Mouse (Mus musculus) heart, embryonic 10.5 days (tissue): ENCODE data around the gene Cfc1. TPM values are rescaled to one million over a fixed set of nuclear protein-coding genes. Genes with fewer than 3 reads are reported as not detected.
"Not testable (repeated sequence)": the region's sequence is repeated elsewhere in the genome, so short reads cannot be mapped to it uniquely, and the experiment has no call there.

Experiments used
- DNase-seq: peaks from one replicate; pipeline ENCODE4 v3.0.0-alpha.2; 2017; ENCODE audit warnings: low spot score
- H3K27ac ChIP-seq: fragments of 300-500 bp; sonication (generic); 2 replicates; pipeline ENCODE4 v1.5.1; 2016; ENCODE audit warnings: mild to moderate bottlenecking
- H3K27me3 ChIP-seq: fragments of 300-500 bp; sonication (generic); 2 replicates; pipeline ENCODE4 v1.6.1; 2016; ENCODE audit warnings: mild to moderate bottlenecking; ENCODE audit not compliant: poor library complexity, insufficient read depth, severe bottlenecking
- H3K36me3 ChIP-seq: fragments of 300-500 bp; sonication (generic); 2 replicates; pipeline ENCODE4 v1.6.1; 2016; ENCODE audit warnings: mild to moderate bottlenecking, moderate library complexity
- H3K4me1 ChIP-seq: fragments of 300-500 bp; sonication (generic); 2 replicates; pipeline ENCODE4 v1.6.1; 2016; ENCODE audit warnings: mild to moderate bottlenecking
- H3K4me3 ChIP-seq: fragments of 300-500 bp; sonication (generic); 2 replicates; pipeline ENCODE4 v1.5.1; 2016; ENCODE audit warnings: mild to moderate bottlenecking, moderate library complexity
- H3K9me3 ChIP-seq: fragments of 300-500 bp; sonication (generic); 2 replicates; pipeline ENCODE4 v1.6.1; 2016; ENCODE audit warnings: mild to moderate bottlenecking, moderate library complexity
- WGBS: fragments of 180-500 bp; shearing (Covaris S2); methylation state at CpG from one replicate; pipeline ENCODE4 v1.1.7; 2016; 5-methylcytosine and 5-hydroxymethylcytosine counted together
- polyA plus RNA-seq: library from polyadenylated mRNA; unstranded; fragments of >200 nt; fragmentation: Nextera tagmentation; extraction: Ambion mirVana; gene quantifications from 2 replicates; pipeline ENCODE4 v1.2.1, GENCODE M21; 2016

The Cfc1 gene
- polyA plus RNA-seq, 1 experiment from 2014 or later: 2.0 TPM

DNA sequence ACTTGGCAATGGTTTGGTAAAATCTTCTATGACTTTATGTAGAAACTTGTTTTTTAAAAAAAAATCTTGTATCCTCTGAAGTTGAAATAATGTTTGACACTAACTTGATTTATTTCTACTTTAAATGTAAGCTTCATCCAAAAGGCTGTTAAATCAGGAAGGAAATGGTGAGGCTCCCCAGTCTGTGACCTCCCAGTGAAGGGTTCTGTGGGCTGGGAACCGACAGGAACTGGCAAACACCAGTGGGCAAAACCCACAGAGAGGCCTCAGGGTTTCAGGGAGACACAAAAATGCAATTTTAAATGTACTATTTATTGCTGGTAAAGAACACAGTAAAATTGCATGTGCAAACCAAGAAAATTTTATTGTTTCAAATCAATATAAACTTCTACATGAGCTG lies 17.7 kb upstream of the Cfc1 start:
- H3K4me3 ChIP-seq, H3K27ac ChIP-seq, DNase-seq, H3K36me3 ChIP-seq, H3K9me3 ChIP-seq, H3K27me3 ChIP-seq: not testable (repeated sequence)
- WGBS: 41% methylated on average over 1 of the region's 1 CpGs
- H3K4me1 ChIP-seq: peaks cover 36% of the 10 kb centered on the region

DNA sequence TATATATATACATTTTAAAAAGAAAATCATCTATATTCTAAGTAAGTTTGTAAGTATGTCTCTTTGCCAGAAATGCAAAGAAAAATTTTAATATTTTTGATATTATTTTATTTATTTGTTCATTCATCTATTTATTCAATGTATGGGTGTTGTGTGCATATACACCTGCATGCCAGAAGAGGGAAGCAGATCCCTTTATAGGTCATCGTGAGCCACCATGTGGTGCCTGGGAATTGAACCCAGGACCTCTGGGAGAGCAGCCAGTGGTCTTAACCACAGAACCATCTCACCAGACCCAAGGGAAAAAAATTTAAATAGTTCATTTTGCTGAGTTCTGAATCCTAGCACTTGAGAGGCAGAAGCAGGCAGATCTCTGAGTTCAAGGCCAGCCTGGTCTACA lies 17.2 kb upstream of the Cfc1 start:
- no peak overlapping the region for H3K4me3 ChIP-seq
- WGBS: 70% methylated on average over 1 of the region's 1 CpGs
- H3K36me3 ChIP-seq: no peaks in the 10 kb centered on the region
- no peak overlapping the region for H3K27ac ChIP-seq
- no peaks in the 10 kb centered on the region for H3K27me3 ChIP-seq
- H3K4me1 ChIP-seq: peaks cover 41% of the 10 kb centered on the region
- H3K9me3 ChIP-seq: no peaks in the 10 kb centered on the region
- DNase-seq: no peak

DNA sequence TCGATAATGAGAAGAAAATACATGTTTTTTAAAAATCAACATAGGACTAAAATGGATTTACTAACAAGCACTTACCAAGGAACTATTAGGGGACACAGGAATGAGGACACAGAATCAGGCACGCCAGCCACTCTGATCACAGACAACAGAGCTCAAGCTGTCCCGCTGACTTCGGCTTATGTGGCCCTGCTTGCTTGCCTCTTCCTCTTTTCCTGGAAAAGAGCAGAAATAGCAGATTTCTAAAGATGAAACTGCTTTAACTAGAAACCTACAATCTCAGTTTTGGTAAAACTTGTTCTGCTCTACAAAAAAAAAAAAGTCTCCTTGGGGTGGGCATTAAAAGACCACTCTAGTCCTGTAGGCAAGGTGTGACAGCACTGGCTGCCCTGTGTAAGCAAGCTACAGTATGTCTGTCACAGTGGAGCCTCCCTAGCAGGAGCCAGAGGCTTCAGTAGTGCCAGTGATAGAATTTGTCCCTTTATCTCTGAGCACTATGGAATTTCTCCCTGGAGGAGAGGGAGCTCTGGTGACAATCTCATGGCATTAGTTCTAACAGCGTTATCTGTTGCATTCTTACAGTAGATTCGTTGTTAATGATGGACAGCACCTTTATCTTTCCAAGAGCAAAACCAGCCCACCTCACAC lies 13.1 kb upstream of the Cfc1 start:
- WGBS: 24% methylated on average over 6 of the region's 6 CpGs
- peaks cover 36% of the 10 kb centered on the region for H3K4me1 ChIP-seq
- H3K9me3 ChIP-seq: no peaks in the 10 kb centered on the region
- H3K27ac ChIP-seq: 0 out of 2 replicates have a peak overlapping the region, but pooled peaks have one; percentile 72
- H3K36me3 ChIP-seq: no peaks in the 10 kb centered on the region
- H3K27me3 ChIP-seq: no peaks in the 10 kb centered on the region
- no peak for DNase-seq
- H3K4me3 ChIP-seq: no peak overlapping the region

DNA sequence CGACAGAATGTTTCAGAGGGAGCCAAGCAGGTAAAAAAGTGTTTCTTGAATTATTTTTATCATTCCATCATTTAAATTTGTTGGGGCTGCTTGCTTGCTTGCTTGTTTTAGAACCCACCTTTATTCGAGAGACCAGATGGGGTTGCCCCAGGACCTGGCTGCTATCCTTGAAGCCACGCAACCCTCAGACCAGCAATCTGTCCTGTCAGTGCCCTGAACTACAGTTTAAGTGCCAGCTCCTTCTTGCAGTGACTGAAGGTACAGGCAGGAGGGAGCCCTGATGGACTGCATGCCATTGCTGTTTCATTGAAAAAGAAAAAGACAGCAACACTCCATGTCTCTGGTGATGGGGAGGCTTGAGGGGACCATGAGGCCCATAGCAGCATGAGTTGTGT lies 12.6 kb upstream of the Cfc1 start:
- H3K4me1 ChIP-seq: peaks cover 36% of the 10 kb centered on the region
- H3K4me3 ChIP-seq: no peak overlapping the region
- no peaks in the 10 kb centered on the region for H3K27me3 ChIP-seq
- no peak for DNase-seq
- H3K27ac ChIP-seq: 0 out of 2 replicates have a peak overlapping the region, but pooled peaks have one; percentile 31
- 16% methylated on average over 3 of the region's 3 CpGs for WGBS
- H3K9me3 ChIP-seq: no peaks in the 10 kb centered on the region
- H3K36me3 ChIP-seq: no peaks in the 10 kb centered on the region

DNA sequence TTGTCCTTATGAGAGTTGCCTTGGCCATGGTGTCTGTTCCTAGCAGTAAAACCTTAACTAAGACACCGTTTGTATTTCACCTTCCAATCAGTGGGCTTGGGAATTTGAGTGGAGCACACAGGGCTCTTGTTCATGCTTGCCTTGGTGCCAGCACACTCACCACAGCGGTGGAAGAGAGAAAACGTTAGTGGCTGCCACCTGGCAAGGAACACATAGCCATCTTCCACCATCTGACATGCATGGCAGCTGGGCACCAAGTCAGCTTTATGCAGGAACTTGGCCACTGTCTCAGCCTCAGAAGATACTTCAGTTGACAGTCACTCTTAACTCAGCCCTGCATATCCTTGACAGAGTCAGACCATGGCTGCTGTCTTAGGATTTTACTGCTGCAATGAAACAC lies 11.8 kb upstream of the Cfc1 start:
- 80% methylated on average over 3 of the region's 3 CpGs for WGBS
- Histone ChIP-seq H3K36me3 (no peaks in the 10 kb centered on the region), H3K9me3 (no peaks in the 10 kb centered on the region), H3K4me1 (peaks cover 36% of the 10 kb centered on the region), H3K27me3 (no peaks in the 10 kb centered on the region), H3K4me3 (no peak overlapping the region), H3K27ac (no peak overlapping the region)
- no peak for DNase-seq

DNA sequence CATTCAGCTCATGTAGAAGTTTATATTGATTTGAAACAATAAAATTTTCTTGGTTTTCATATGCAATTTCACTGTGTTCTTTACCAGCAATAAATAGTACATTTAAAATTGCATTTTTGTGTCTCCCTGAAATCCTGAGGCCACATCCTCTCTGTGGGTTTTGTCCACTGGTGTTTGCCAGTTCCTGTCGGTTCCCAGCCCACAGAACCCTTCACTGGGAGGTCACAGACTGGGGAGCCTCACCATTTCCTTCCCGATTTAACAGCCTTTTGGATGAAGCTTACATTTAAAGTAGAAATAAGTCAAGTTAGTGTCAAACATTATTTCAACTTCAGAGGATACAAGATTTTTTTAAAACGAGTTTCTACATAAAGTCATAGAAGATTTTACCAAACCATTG lies 874 bp upstream of the Cfc1 start:
- not testable (repeated sequence) for H3K36me3 ChIP-seq, DNase-seq, H3K4me3 ChIP-seq, H3K9me3 ChIP-seq, H3K27ac ChIP-seq
- peaks cover 23% of the 10 kb centered on the region for H3K4me1 ChIP-seq
- H3K27me3 ChIP-seq: peaks cover 31% of the 10 kb centered on the region
- WGBS: 27% methylated on average over 3 of the region's 3 CpGs

DNA sequence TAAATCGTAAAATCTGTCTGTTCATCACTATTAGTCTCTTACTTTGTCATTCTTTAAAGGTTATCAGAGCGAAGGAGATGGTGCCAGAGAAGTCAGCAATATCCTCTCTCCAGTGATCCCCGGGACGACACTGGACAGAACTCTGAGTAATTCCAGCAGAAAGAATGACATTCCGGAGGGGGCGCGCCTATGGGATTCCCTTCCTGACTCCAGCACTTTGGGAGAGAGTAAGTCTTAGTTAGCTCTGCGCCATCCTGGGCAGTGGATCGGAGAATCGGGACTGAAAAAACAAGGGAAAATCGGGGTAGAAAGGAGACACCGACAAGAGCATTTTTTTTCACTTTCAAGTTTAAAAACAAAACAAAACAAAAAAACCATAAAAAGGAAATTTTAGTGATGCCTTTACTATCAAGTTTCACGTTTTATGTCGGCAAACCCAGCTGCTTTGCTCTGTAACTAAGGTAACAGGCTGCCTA lies 881 bp downstream of the Cfc1 start:
- Histone ChIP-seq H3K9me3 (no peaks in the 10 kb centered on the region), H3K27me3 (peaks cover 31% of the 10 kb centered on the region), H3K4me1 (peaks cover 18% of the 10 kb centered on the region), H3K27ac (no peak overlapping the region), H3K4me3 (peak overlapping the region; percentile 52), H3K36me3 (no peaks in the 10 kb centered on the region)
- no peak for DNase-seq
- WGBS: 2% methylated on average over 14 of the region's 14 CpGs

DNA sequence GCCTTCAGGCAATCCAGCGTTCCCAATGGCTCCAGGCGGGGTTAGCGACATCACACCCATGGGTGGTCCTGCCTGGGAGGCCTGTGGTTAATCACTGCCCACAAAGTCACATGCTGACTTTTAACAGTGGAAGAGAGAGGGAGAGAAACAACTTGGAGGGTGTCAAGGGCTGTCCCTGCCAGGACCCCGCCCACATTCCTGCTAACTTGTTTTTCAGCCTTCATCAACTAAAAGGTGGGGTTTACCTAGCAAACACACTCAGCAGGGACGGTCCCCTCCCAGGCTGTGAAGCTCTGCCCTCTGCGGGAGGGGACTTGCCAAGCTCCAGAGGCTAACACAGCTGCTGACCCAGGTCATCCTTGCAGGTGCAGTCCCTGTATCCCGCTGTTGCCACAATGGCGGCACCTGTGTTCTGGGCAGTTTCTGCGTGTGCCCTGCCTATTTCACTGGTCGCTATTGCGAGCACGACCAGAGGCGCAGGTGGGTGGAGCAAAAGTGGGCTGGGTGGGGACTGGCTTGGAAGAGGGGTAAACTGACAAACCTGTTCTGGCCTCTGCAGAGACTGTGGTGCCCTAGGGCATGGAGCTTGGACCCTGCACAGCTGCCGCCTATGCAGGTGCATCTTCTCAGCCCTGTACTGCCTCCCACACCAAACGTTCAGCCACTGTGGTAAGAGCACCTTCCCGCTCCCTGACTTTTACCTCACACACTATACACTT lies 1.5 kb downstream of the Cfc1 start:
- no peaks in the 10 kb centered on the region for H3K36me3 ChIP-seq
- no peak overlapping the region; the same call in 1 of the 2 replicates for H3K27ac ChIP-seq
- H3K4me1 ChIP-seq: peaks cover 18% of the 10 kb centered on the region
- H3K27me3 ChIP-seq: peaks cover 31% of the 10 kb centered on the region
- no peak for DNase-seq
- 8% methylated on average over 16 of the region's 16 CpGs for WGBS
- H3K9me3 ChIP-seq: no peaks in the 10 kb centered on the region
- H3K4me3 ChIP-seq: peak overlapping the region; percentile 52

DNA sequence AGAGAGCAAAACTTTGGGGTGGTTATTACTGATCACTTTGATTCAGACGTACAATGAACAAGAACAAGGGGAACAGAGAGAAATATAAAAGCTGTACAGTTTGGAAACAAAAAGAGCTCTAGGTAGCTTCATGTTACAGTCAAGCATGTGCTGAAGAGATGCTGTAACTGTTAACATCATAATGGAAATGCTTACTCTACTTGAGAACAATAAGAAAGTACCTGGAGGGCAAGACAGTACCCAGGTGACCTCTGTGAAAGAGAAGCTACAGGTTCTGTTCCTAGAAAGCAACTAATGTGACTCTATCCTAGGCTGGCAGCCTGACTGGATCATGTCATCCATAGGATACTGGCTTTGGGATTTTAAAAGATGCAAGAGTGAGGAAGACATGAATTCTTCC lies 11.6 kb downstream of the Cfc1 start:
- H3K9me3 ChIP-seq: no peaks in the 10 kb centered on the region
- H3K36me3 ChIP-seq: no peaks in the 10 kb centered on the region
- no peak for DNase-seq
- no peaks in the 10 kb centered on the region for H3K4me1 ChIP-seq
- no peak overlapping the region for H3K4me3 ChIP-seq
- no peak overlapping the region for H3K27ac ChIP-seq
- no peaks in the 10 kb centered on the region for H3K27me3 ChIP-seq
- 80% methylated on average over 1 of the region's 1 CpGs for WGBS

DNA sequence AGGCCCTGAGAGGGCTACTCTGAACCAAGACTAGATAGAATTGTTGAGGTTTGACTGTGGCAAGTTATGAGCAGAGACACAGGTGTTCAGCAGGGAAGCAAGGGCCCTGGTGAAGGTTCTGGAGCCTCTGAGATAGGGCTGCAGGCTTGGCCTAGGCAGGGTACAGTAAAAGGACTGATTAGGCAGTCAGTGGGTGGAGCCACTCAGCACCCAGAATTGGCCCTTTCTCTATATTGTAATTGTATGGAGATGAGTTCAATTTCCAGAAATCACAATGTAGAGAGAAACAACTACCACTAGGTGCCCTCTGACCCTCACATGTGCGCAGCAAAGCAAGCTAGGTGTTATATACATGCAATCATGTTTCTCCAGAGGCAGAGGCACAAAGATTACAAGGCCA lies 18.2 kb downstream of the Cfc1 start:
- Histone ChIP-seq H3K4me3 (no peak overlapping the region), H3K4me1 (peaks cover 9% of the 10 kb centered on the region; the same call in 1 of the 2 replicates), H3K27ac (no peak overlapping the region), H3K36me3 (no peaks in the 10 kb centered on the region), H3K9me3 (no peaks in the 10 kb centered on the region), H3K27me3 (no peaks in the 10 kb centered on the region)
- DNase-seq: no peak
- 93% methylated on average over 1 of the region's 1 CpGs for WGBS

DNA sequence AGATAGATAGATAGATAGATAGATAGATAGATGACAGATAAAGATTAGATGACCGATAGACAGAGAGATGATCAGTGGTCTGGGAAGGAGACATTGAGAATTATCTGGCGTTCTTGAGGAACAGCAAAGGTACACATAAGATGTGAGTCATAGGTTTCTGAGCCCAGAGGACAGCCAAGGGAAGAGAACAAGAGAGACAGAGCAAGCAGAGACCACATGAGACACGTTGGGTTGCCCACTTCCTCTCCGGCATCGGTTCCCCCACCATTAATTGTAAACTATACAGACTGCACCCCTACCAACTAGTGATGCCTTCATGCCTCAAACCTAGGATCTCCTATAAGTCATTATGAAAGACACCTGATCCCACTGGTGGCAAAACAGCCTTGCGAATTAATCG lies 18.8 kb downstream of the Cfc1 start:
- WGBS: 92% methylated on average over 7 of the region's 7 CpGs
- Histone ChIP-seq H3K36me3 (no peaks in the 10 kb centered on the region), H3K4me1 (peaks cover 9% of the 10 kb centered on the region; the same call in 1 of the 2 replicates), H3K9me3 (no peaks in the 10 kb centered on the region), H3K4me3 (no peak overlapping the region), H3K27ac (no peak overlapping the region), H3K27me3 (no peaks in the 10 kb centered on the region)
- no peak for DNase-seq

DNA sequence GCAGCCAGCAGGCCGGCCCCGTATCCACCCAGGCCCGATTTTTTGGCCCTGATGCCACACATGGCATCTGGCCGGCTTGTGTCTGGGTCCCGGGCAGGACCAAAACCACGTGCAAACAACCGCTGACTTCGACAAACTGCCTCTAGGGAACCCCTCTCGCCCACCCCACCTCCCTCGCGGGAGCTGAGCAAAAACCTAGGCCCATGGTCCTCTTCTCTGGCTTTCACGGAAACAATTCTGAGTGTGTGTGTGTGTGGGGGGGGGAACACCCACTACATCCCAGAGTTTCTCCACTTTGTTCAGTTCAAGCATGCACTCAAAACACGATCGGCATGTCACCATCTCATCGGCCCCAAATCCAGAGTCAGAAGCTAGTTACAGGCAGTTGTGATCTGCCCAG lies 25.4 kb downstream of the Cfc1 start, which contains the start of gene Prss40:
Prss40 (minus strand) TSS at position 101 of the 400 bp plus-strand sequence.
- WGBS: 86% methylated on average over 15 of the region's 15 CpGs
- no peak for DNase-seq
- no peak within 1 kb of the TSS for H3K27ac ChIP-seq
- peaks cover 9% of the 10 kb centered on the region; the same call in 1 of the 2 replicates for H3K4me1 ChIP-seq
- H3K9me3 ChIP-seq: no peaks in the 10 kb centered on the region
- H3K4me3 ChIP-seq: no peak within 1 kb of the TSS
- no peaks in the 10 kb centered on the region for H3K27me3 ChIP-seq
- no peaks in the 10 kb centered on the region for H3K36me3 ChIP-seq

DNA sequence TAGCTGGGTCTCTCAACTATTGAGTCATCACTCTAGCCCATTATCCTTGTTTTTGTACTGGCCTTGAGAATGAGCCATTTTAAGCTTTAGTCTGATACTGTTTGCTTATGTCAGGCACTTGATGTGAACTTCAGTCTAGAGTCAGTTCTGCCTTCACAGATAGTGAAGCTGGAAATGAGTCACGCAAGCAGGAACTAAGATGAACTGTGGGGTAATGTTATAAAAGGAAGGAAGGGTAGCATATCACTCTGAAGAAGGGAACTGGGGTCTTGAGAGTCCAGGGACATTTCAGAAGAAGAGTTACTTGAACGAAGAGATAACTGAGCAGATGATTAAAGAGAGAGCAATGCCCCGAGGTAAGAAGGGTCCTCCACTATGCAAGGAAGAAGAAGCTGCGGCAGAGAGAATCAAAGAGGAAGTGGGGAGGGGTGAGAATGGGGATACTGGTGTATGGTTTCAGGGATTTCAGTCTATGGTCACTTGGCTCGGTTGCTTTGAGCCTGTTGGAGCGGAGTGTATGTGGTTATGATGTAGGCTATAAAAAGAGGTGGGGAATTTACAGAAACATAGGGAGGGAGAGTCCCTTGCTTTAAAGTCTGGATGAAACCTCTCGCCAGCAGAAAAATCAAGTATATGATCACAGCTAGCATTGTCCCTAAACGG lies 29.1 kb downstream of the Cfc1 start:
- no peak overlapping the region for H3K4me3 ChIP-seq
- 71% methylated on average over 8 of the region's 8 CpGs for WGBS
- no peak overlapping the region for H3K27ac ChIP-seq
- H3K27me3 ChIP-seq: no peaks in the 10 kb centered on the region
- H3K9me3 ChIP-seq: no peaks in the 10 kb centered on the region
- H3K36me3 ChIP-seq: no peaks in the 10 kb centered on the region
- H3K4me1 ChIP-seq: no peaks in the 10 kb centered on the region
- no peak for DNase-seq
